Mouse (Mus musculus): ENCODE data around the gene Cpt1a.

DNA sequence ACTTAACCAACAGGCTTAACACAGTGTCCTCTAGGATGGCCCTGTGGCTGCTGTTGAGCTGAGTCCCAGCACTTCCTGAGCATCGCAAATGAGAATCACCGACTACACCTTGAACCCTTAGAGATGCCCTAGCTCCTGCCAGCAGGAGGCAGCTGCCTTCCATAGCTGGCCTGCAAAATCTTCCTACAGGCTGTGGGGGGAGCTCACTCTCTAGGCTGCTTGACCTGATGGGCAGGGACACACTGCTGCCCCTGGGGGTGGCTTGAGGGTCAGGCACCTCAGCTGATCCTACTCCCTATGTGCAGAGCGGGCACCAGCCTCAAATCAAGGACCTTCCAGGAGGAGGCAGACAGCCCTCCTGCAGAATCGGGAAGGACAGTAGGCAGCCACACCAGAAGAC, 35.5 kb downstream of the Cpt1a start:
- TF ChIP-seq CTCF (IDR thresholded peaks at IDR 0.05; ENCODE audit: low read depth, low read length) (no peak), POLR2A (IDR thresholded peaks at IDR 0.05; ENCODE audit: borderline replicate concordance, low read depth, low read length) (no peak)
